Mouse (Mus musculus): ENCODE measurements around the gene Abca15. TPM values are rescaled to one million over a fixed set of nuclear protein-coding genes. Genes with fewer than 3 reads are reported as not detected.
"Not testable (repeated sequence)": the region's sequence is repeated elsewhere in the genome, so short reads cannot be mapped to it uniquely, and the experiment has no call there.

The Abca15 gene
- not detected in 2 replicates for polyA plus RNA-seq (2015; fragmentation: Nextera tagmentation; extraction: Ambion mirVana)

- H3K4me3 ChIP-seq: peak within 1 kb of the TSS; percentile 16
- peak within 1 kb of the TSS; percentile 51 for H3K4me2 ChIP-seq (replicated peaks)
- no peaks in the 10 kb centered on the region for H3K36me3 ChIP-seq
- peak; percentile 80 for ATAC-seq (ENCODE audit: low FRiP score, low read depth)
- 85% methylated on average over 22 of the region's 22 CpGs for WGBS
- H3K27ac ChIP-seq: no peak within 1 kb of the TSS
- no peaks in the 10 kb centered on the region for H3K9me3 ChIP-seq
- H3K4me1 ChIP-seq: peaks cover 4% of the 10 kb centered on the region; the same call in 1 of the 2 replicates
- H3K27me3 ChIP-seq: no peaks in the 10 kb centered on the region
- no peak within 1 kb of the TSS for H3K9ac ChIP-seq
These were observed at the start of gene Abca15 for GRCm38 (mm10) chr7:120328087-120328793. Gene Abca15, plus strand, starts transcription at chr7:120328670.

GRCm38 (mm10) chr7:120285286-120285685 lies 43.2 kb upstream of the Abca15 start:
- Histone ChIP-seq H3K27ac (no peak overlapping the region), H3K36me3 (no peaks in the 10 kb centered on the region), H3K4me2 (replicated peaks) (no peak overlapping the region), H3K4me1 (no peaks in the 10 kb centered on the region), H3K9me3 (no peaks in the 10 kb centered on the region), H3K4me3 (no peak overlapping the region), H3K9ac (no peak overlapping the region), H3K27me3 (no peaks in the 10 kb centered on the region)
- no peak for ATAC-seq (ENCODE audit: low FRiP score, low read depth)
- 32% methylated on average over 3 of the region's 3 CpGs for WGBS

GRCm38 (mm10) chr7:120316086-120316485 lies 12.4 kb upstream of the Abca15 start:
- Histone ChIP-seq H3K27me3 (no peaks in the 10 kb centered on the region), H3K36me3 (no peaks in the 10 kb centered on the region), H3K4me2 (replicated peaks) (no peak overlapping the region), H3K4me1 (no peaks in the 10 kb centered on the region), H3K27ac (no peak overlapping the region), H3K9ac (no peak overlapping the region), H3K4me3 (no peak overlapping the region), H3K9me3 (no peaks in the 10 kb centered on the region)
- 43% methylated on average over 1 of the region's 1 CpGs for WGBS
- ATAC-seq (ENCODE audit: low FRiP score, low read depth): no peak

- H3K4me2 ChIP-seq (replicated peaks): no peak overlapping the region
- no peak overlapping the region for H3K4me3 ChIP-seq
- no peaks in the 10 kb centered on the region for H3K9me3 ChIP-seq
- 73% methylated on average over 4 of the region's 4 CpGs for WGBS
- peaks cover 4% of the 10 kb centered on the region; the same call in 1 of the 2 replicates for H3K4me1 ChIP-seq
- ATAC-seq (ENCODE audit: low FRiP score, low read depth): no peak
- no peak overlapping the region for H3K27ac ChIP-seq
- no peaks in the 10 kb centered on the region for H3K27me3 ChIP-seq
- H3K36me3 ChIP-seq: no peaks in the 10 kb centered on the region
- no peak overlapping the region for H3K9ac ChIP-seq
These were observed 5.5 kb upstream of the Abca15 start for GRCm38 (mm10) chr7:120322963-120323362.

GRCm38 (mm10) chr7:120325911-120326310 lies 2.6 kb upstream of the Abca15 start:
- H3K36me3 ChIP-seq; H3K27ac ChIP-seq; H3K27me3 ChIP-seq; H3K9me3 ChIP-seq; ATAC-seq (ENCODE audit: low FRiP score, low read depth); H3K4me3 ChIP-seq; H3K9ac ChIP-seq; H3K4me2 ChIP-seq (replicated peaks); H3K4me1 ChIP-seq: not testable (repeated sequence)
- 81% methylated on average over 2 of the region's 2 CpGs for WGBS

GRCm38 (mm10) chr7:120327220-120328073 lies 1.0 kb upstream of the Abca15 start:
- Histone ChIP-seq H3K4me1 (peaks cover 4% of the 10 kb centered on the region; the same call in 1 of the 2 replicates), H3K9me3 (no peaks in the 10 kb centered on the region), H3K27ac (no peak overlapping the region), H3K4me3 (peak overlapping the region; percentile 16), H3K27me3 (no peaks in the 10 kb centered on the region), H3K4me2 (replicated peaks) (peak overlapping the region; percentile 51), H3K36me3 (no peaks in the 10 kb centered on the region), H3K9ac (no peak overlapping the region)
- ATAC-seq (ENCODE audit: low FRiP score, low read depth): peak; percentile 66
- WGBS: 13% methylated on average over 22 of the region's 22 CpGs

GRCm38 (mm10) chr7:120361159-120361558 lies 32.7 kb downstream of the Abca15 start:
- no peaks in the 10 kb centered on the region for H3K4me1 ChIP-seq
- ATAC-seq (ENCODE audit: low FRiP score, low read depth): no peak
- no peaks in the 10 kb centered on the region for H3K9me3 ChIP-seq
- no peak overlapping the region for H3K4me3 ChIP-seq
- no peak overlapping the region for H3K9ac ChIP-seq
- H3K36me3 ChIP-seq: no peaks in the 10 kb centered on the region
- H3K27ac ChIP-seq: no peak overlapping the region
- WGBS: 35% methylated on average over 13 of the region's 13 CpGs
- H3K27me3 ChIP-seq: no peaks in the 10 kb centered on the region
- no peak overlapping the region for H3K4me2 ChIP-seq (replicated peaks)

GRCm38 (mm10) chr7:120409447-120409846 lies 81.0 kb downstream of the Abca15 start, which contains the start of gene Abca16:
Gene Abca16, plus strand, starts transcription at chr7:120409647.
- H3K4me3 ChIP-seq: no peak within 1 kb of the TSS
- no peak within 1 kb of the TSS for H3K9ac ChIP-seq
- H3K27me3 ChIP-seq: no peaks in the 10 kb centered on the region
- no peak within 1 kb of the TSS for H3K27ac ChIP-seq
- no peak within 1 kb of the TSS for H3K4me2 ChIP-seq (replicated peaks)
- no peak for ATAC-seq (ENCODE audit: low FRiP score, low read depth)
- no peaks in the 10 kb centered on the region for H3K9me3 ChIP-seq
- WGBS: 72% methylated on average over 10 of the region's 10 CpGs
- H3K4me1 ChIP-seq: no peaks in the 10 kb centered on the region
- H3K36me3 ChIP-seq: no peaks in the 10 kb centered on the region

GRCm38 (mm10) chr7:120412391-120412790 lies 83.9 kb downstream of the Abca15 start:
- no peaks in the 10 kb centered on the region for H3K9me3 ChIP-seq
- H3K27me3 ChIP-seq: no peaks in the 10 kb centered on the region
- no peak overlapping the region for H3K9ac ChIP-seq
- no peaks in the 10 kb centered on the region for H3K36me3 ChIP-seq
- no peaks in the 10 kb centered on the region for H3K4me1 ChIP-seq
- no peak overlapping the region for H3K27ac ChIP-seq
- no peak for ATAC-seq (ENCODE audit: low FRiP score, low read depth)
- WGBS: 88% methylated on average over 1 of the region's 1 CpGs
- H3K4me2 ChIP-seq (replicated peaks): no peak overlapping the region
- no peak overlapping the region for H3K4me3 ChIP-seq

GRCm38 (mm10) chr7:120426625-120427024 lies 98.2 kb downstream of the Abca15 start:
- Histone ChIP-seq H3K36me3 (no peaks in the 10 kb centered on the region), H3K9me3 (no peaks in the 10 kb centered on the region), H3K27ac (no peak overlapping the region), H3K4me1 (no peaks in the 10 kb centered on the region), H3K4me3 (no peak overlapping the region), H3K9ac (no peak overlapping the region), H3K27me3 (no peaks in the 10 kb centered on the region), H3K4me2 (replicated peaks) (no peak overlapping the region)
- WGBS: 22% methylated on average over 3 of the region's 3 CpGs
- ATAC-seq (ENCODE audit: low FRiP score, low read depth): no peak

GRCm38 (mm10) chr7:120431464-120431863 lies 103.0 kb downstream of the Abca15 start:
- H3K27me3 ChIP-seq: no peaks in the 10 kb centered on the region
- no peaks in the 10 kb centered on the region for H3K4me1 ChIP-seq
- no peaks in the 10 kb centered on the region for H3K9me3 ChIP-seq
- no peak for ATAC-seq (ENCODE audit: low FRiP score, low read depth)
- H3K27ac ChIP-seq: no peak overlapping the region
- no peak overlapping the region for H3K9ac ChIP-seq
- no peak overlapping the region for H3K4me2 ChIP-seq (replicated peaks)
- H3K36me3 ChIP-seq: no peaks in the 10 kb centered on the region
- H3K4me3 ChIP-seq: no peak overlapping the region

Data from limb, embryonic 13.5 days (tissue).